Mouse (Mus musculus) spleen, embryonic (tissue): ENCODE data around the gene Hadhb.

Source experiments
- CTCF ChIA-PET: fragments of 350-600 bp; sonication (Branson Sonifier 250); formaldehyde crosslinking; loops from one replicate; lab custom pipeline; 2022; lab: Charles Lee

Hadhb gene

GRCm38 (mm10) chr5:30127921-30128597 is 27.0 kb upstream of the Hadhb start:
- CTCF ChIA-PET: no interaction called here

- CTCF ChIA-PET: no interaction called here
These were observed 26.4 kb upstream of the Hadhb start for GRCm38 (mm10) chr5:30128680-30129079.

- CTCF ChIA-PET: interaction anchor here (0.6 kb wide), 1 partner anchor 40 kb away, joined by 6 read pairs; no protein-coding TSS in a partner anchor
These were observed 23.8 kb upstream of the Hadhb start for GRCm38 (mm10) chr5:30131246-30131645.

GRCm38 (mm10) chr5:30132173-30132572 is 22.9 kb upstream of the Hadhb start:
- CTCF ChIA-PET: no interaction called here

- CTCF ChIA-PET: no interaction called here
These were observed 19.3 kb upstream of the Hadhb start for GRCm38 (mm10) chr5:30135711-30136231.

GRCm38 (mm10) chr5:30137271-30137670 is 17.8 kb upstream of the Hadhb start:
- CTCF ChIA-PET: no interaction called here

- CTCF ChIA-PET: no interaction called here
These were observed 16.9 kb upstream of the Hadhb start for GRCm38 (mm10) chr5:30138193-30138592.

GRCm38 (mm10) chr5:30146526-30146925 is 8.5 kb upstream of the Hadhb start:
- CTCF ChIA-PET: no interaction called here

GRCm38 (mm10) chr5:30148133-30148920 is 6.7 kb upstream of the Hadhb start:
- CTCF ChIA-PET: no interaction called here

- CTCF ChIA-PET: no interaction called here
These were observed 3.0 kb upstream of the Hadhb start for GRCm38 (mm10) chr5:30152007-30152406.

- CTCF ChIA-PET: no interaction called here
These were observed 2.6 kb upstream of the Hadhb start for GRCm38 (mm10) chr5:30152413-30152812.

GRCm38 (mm10) chr5:30153222-30153621 is 1.8 kb upstream of the Hadhb start:
- CTCF ChIA-PET: no interaction called here

- CTCF ChIA-PET: no interaction called here
These were observed 1.0 kb upstream of the Hadhb start for GRCm38 (mm10) chr5:30154013-30154412.

GRCm38 (mm10) chr5:30155395-30155792 is 346 bp downstream of the Hadhb start:
- CTCF ChIA-PET: no interaction called here

- CTCF ChIA-PET: interaction anchor here (0.8 kb wide), 1 partner anchor 89 kb away, joined by 11 read pairs; no protein-coding TSS in a partner anchor
These were observed 977 bp downstream of the Hadhb start for GRCm38 (mm10) chr5:30155821-30156629.

- CTCF ChIA-PET: no interaction called here
These were observed 4.6 kb downstream of the Hadhb start for GRCm38 (mm10) chr5:30159601-30160000.

- CTCF ChIA-PET: interaction anchor here (0.6 kb wide), 2 partner anchors 19 to 473 kb away, joined by 3 read pairs; no protein-coding TSS in a partner anchor
These were observed 6.8 kb downstream of the Hadhb start for GRCm38 (mm10) chr5:30161836-30162235.

- CTCF ChIA-PET: interaction anchor here (0.6 kb wide), 1 partner anchor 19 kb away, joined by 3 read pairs; no protein-coding TSS in a partner anchor
These were observed 7.3 kb downstream of the Hadhb start for GRCm38 (mm10) chr5:30162339-30162738.

GRCm38 (mm10) chr5:30165234-30165946 is 10.3 kb downstream of the Hadhb start:
- CTCF ChIA-PET: no interaction called here

GRCm38 (mm10) chr5:30170303-30170940 is 15.4 kb downstream of the Hadhb start:
- CTCF ChIA-PET: interaction anchor here (0.7 kb wide), 1 partner anchor 39 kb away, joined by 6 read pairs; no protein-coding TSS in a partner anchor
